Mouse (Mus musculus): ENCODE measurements at regions not wholly inside any gene's neighbourhood (a gene's known extent, or its start where the extent isn't known, plus 50 kb on each side); places are given as distances from the start of the nearest gene placed in this dataset.

GRCm38 (mm10) chr3:39900207-39900606 lies 630.9 kb upstream of the Intu start:
- no peak for TF ChIP-seq CTCF (IDR thresholded peaks at IDR 0.05; ENCODE audit: low read depth, low read length)
- TF ChIP-seq POLR2A (IDR thresholded peaks at IDR 0.05; ENCODE audit: insufficient read depth, low read length), result no peak
